8 mouse cellular contexts compared by ENCODE assay signal in genomic region chr5:30270571-30271190, GRCm38 (mm10). TPM values are rescaled to one million over a fixed set of nuclear protein-coding genes. Genes with fewer than 3 reads are reported as not detected.
DNase-seq lines count a peak whose midpoint lies in the region; ATAC-seq and TF ChIP-seq lines count a peak whose summit lies in the region.

No protein-coding gene starts in this region.

- H3K36me3 ChIP-seq in forebrain, embryonic 15.5 days, result peaks cover 17% of the 10 kb centered on the region
- peaks cover 33% of the 10 kb centered on the region for H3K36me3 ChIP-seq in forebrain, embryonic 10.5 days (replicated peaks)
- no peaks in the 10 kb centered on the region; the same call in none of the 2 replicates for H3K36me3 ChIP-seq in testis, adult 2 months (ENCODE audit: control insufficient read depth, insufficient read depth, low read length)
- H3K36me3 ChIP-seq in midbrain, embryonic 11.5 days (ENCODE audit: control insufficient read depth, insufficient read depth, low read length), result 0 out of 2 replicates have a peak, but pooled peaks cover 3% of the 10 kb centered on the region

- H3K9ac ChIP-seq in forebrain, embryonic 15.5 days (replicated peaks), result no peak overlapping the region
- H3K9ac ChIP-seq in midbrain, embryonic 11.5 days (ENCODE audit: low read length), result no peak overlapping the region

- H3K9me3 ChIP-seq in forebrain, embryonic 15.5 days, result no peaks in the 10 kb centered on the region
- no peaks in the 10 kb centered on the region for H3K9me3 ChIP-seq in forebrain, embryonic 10.5 days
- H3K9me3 ChIP-seq in midbrain, embryonic 11.5 days (ENCODE audit: control insufficient read depth, low read length), result no peaks in the 10 kb centered on the region

- 58% methylated on average over 11 of the region's 11 CpGs for WGBS in forebrain, embryonic 15.5 days
- 89% methylated on average over 11 of the region's 11 CpGs for WGBS in forebrain, embryonic 10.5 days
- 83% methylated on average over 11 of the region's 11 CpGs for WGBS in midbrain, embryonic 11.5 days

- H3K4me1 ChIP-seq in forebrain, embryonic 15.5 days, result peaks cover 13% of the 10 kb centered on the region
- peaks cover 9% of the 10 kb centered on the region for H3K4me1 ChIP-seq in forebrain, embryonic 10.5 days
- H3K4me1 ChIP-seq in testis, adult 2 months (ENCODE audit: control insufficient read depth, insufficient read depth, low read length), result peaks cover 2% of the 10 kb centered on the region; the same call in 1 of the 2 replicates
- H3K4me1 ChIP-seq in midbrain, embryonic 11.5 days (ENCODE audit: control insufficient read depth, insufficient read depth, low read length), result no peaks in the 10 kb centered on the region

- TF ChIP-seq POLR2A in testis, adult 2 months (IDR thresholded peaks at IDR 0.05; ENCODE audit: control insufficient read depth, low read depth, low read length), result no peak

- no peak for TF ChIP-seq CTCF in testis, adult 2 months (IDR thresholded peaks at IDR 0.05; ENCODE audit: control insufficient read depth, insufficient read depth, insufficient replicate concordance, low read depth, low read length)

- no peaks in the 10 kb centered on the region for H3K27me3 ChIP-seq in forebrain, embryonic 15.5 days
- H3K27me3 ChIP-seq in forebrain, embryonic 10.5 days (ENCODE audit: poor library complexity, severe bottlenecking), result no peaks in the 10 kb centered on the region
- no peaks in the 10 kb centered on the region for H3K27me3 ChIP-seq in testis, adult 2 months (ENCODE audit: control insufficient read depth, insufficient read depth, low read length)
- no peaks in the 10 kb centered on the region for H3K27me3 ChIP-seq in midbrain, embryonic 11.5 days (ENCODE audit: control insufficient read depth, insufficient read depth, low read length)

- DNase-seq in forebrain, embryonic 10.5 days (ENCODE audit: extremely low spot score, low spot score), result no peak
- no peak for DNase-seq in testis, postnatal 14 days (ENCODE audit: low spot score)
- peak; percentile 48 to 76 for DNase-seq in left cerebral cortex, adult 9 months (ENCODE audit: low spot score in 2 of 2)
- no peak for DNase-seq in spleen, adult 12 weeks (ENCODE audit: low spot score)
- DNase-seq in midbrain, embryonic 11.5 days (ENCODE audit: low spot score, missing footprints), result no peak
- DNase-seq in embryo, embryonic 10.5 days (ENCODE audit: low spot score), result no peak

- H3K4me2 ChIP-seq in forebrain, embryonic 15.5 days (replicated peaks), result no peak overlapping the region
- H3K4me2 ChIP-seq in midbrain, embryonic 11.5 days, result no peak overlapping the region

- H3K4me3 ChIP-seq in forebrain, embryonic 15.5 days, result no peak overlapping the region
- H3K4me3 ChIP-seq in forebrain, embryonic 10.5 days, result no peak overlapping the region
- no peak overlapping the region for H3K4me3 ChIP-seq in testis, adult 2 months (ENCODE audit: control insufficient read depth, low read depth, low read length)
- H3K4me3 ChIP-seq in midbrain, embryonic 11.5 days (ENCODE audit: low read depth, low read length), result no peak overlapping the region

- H3K27ac ChIP-seq in forebrain, embryonic 15.5 days (replicated peaks), result peak overlapping the region; percentile 75
- no peak overlapping the region for H3K27ac ChIP-seq in forebrain, embryonic 10.5 days
- H3K27ac ChIP-seq in testis, adult 2 months (ENCODE audit: control insufficient read depth, insufficient read depth, low read depth, low read length), result 0 out of 2 replicates have a peak overlapping the region, but pooled peaks have one; percentile 6
- no peak overlapping the region for H3K27ac ChIP-seq in midbrain, embryonic 11.5 days (ENCODE audit: low read depth, low read length)

- ATAC-seq in forebrain, embryonic 15.5 days (replicated peaks), result peak; percentile 38; the same call in 1 of the 2 replicates
- ATAC-seq in midbrain, embryonic 11.5 days (ENCODE audit: low FRiP score), result no peak

RNA-seq across cellular contexts. Expression of gene Drc1, which starts 10.5 kb away (rescaled TPM):
- polyA plus RNA-seq in forebrain, embryonic 15.5 days (2015; fragmentation: Nextera tagmentation; extraction: Ambion mirVana), result 5.3 and 6.8 TPM in 2 replicates
- 0.28 and 0.48 TPM in 2 replicates for polyA plus RNA-seq in forebrain, embryonic 10.5 days (2016; fragmentation: Nextera tagmentation; extraction: Ambion mirVana)
- 27.1 and 28.7 TPM in 2 replicates for polyA plus RNA-seq in testis, adult 2 months (2012; rRNA removed)
- 0.68 and 0.73 TPM in 2 replicates for polyA plus RNA-seq in midbrain, embryonic 11.5 days (2014; fragmentation: Nextera tagmentation; extraction: Ambion mirVana)

RNA-seq across cellular contexts. Expression of gene Selenoi, which starts 38.3 kb away (rescaled TPM):
- polyA plus RNA-seq in forebrain, embryonic 15.5 days (2015; fragmentation: Nextera tagmentation; extraction: Ambion mirVana), result 25.8 and 26.4 TPM in 2 replicates
- 22.7 and 23.6 TPM in 2 replicates for polyA plus RNA-seq in forebrain, embryonic 10.5 days (2016; fragmentation: Nextera tagmentation; extraction: Ambion mirVana)
- polyA plus RNA-seq in testis, adult 2 months (2012; rRNA removed), result 65.4 and 74.1 TPM in 2 replicates
- 21.8 and 22.0 TPM in 2 replicates for polyA plus RNA-seq in midbrain, embryonic 11.5 days (2014; fragmentation: Nextera tagmentation; extraction: Ambion mirVana)

Comparison
In these comparisons a context has a peak if more than half of its experiments do, and no peak if none do; other contexts are left out.
1. H3K27ac ChIP-seq: peak in forebrain, embryonic 15.5 days (single experiment) and testis, adult 2 months (single experiment); none in forebrain, embryonic 10.5 days (single experiment) and midbrain, embryonic 11.5 days (single experiment).
2. DNase-seq: peak in left cerebral cortex, adult 9 months (2 of 2); none in forebrain, embryonic 10.5 days (single experiment), testis, postnatal 14 days (single experiment), spleen, adult 12 weeks (single experiment), midbrain, embryonic 11.5 days (single experiment) and embryo, embryonic 10.5 days (single experiment).